Mouse (Mus musculus) fat pad, adult 2 months (tissue): ENCODE data around the gene Kif14.
A peak's percentile ranks its signal among the peaks of the same experiment; 100 is the strongest.

ENCODE experiments used
- DNase-seq: peaks from one replicate; pipeline ENCODE4 v3.0.0-alpha.2; 2011; ENCODE audit warnings: low read depth, low spot score; ENCODE audit errors: extremely low read depth

The Kif14 gene

DNA sequence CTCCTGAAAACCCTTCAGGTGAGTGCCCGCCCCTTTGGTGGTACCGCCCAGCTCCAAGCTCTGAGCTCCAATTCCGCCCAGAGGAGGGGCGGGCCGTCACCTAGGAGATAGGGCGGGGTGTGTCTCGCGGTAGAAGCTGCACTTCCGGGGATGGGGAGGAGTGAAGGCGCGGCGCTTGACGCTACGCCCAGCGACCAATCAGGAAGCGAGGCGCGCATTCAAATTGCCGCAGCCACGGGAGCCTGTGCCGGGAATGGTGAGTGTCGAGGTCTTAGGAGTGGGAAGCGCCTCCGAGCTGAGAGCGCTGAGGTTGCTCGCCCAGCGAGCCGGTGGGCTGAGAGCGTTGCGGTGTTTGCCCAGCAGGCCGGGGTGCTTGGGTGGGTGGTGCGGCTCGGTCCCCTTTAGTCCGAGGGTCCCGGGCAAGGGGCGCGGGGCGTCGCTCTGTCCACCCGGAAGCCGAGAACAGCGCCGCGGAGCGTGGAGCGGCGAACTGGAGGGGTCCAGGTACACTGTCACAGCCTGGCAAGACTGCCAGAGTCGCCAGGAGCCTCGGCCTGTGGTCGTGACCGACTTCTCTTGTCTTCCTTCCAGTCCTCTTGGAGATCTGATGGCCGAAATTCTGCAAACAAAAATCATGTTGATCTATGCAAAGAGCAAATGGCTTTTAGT is at the start of gene Kif14:
TSS of gene Kif14 (plus strand) at position 201 of the 669 bp plus-strand sequence.
- DNase-seq: peak; percentile 68

DNA sequence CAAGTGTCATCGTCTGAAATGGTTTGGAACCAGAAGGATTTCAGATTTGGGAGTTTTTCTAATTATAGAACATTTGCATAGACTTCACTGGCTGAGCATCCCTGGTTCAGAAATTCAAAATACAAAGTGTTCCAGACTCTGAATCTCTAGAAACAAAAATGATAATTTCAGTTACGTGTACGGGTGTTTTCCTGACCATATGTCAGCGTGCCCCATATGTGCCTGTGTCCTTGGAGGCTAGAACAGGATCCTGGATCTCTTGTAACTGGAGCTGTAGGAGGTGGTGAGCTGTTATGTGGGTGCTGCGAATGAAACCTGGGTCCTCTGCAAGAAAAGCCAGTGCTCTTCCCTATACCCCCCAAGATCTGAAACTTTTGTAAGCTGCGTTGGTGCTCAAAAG is 47.8 kb upstream of the Kif14 start:
- no peak for DNase-seq

DNA sequence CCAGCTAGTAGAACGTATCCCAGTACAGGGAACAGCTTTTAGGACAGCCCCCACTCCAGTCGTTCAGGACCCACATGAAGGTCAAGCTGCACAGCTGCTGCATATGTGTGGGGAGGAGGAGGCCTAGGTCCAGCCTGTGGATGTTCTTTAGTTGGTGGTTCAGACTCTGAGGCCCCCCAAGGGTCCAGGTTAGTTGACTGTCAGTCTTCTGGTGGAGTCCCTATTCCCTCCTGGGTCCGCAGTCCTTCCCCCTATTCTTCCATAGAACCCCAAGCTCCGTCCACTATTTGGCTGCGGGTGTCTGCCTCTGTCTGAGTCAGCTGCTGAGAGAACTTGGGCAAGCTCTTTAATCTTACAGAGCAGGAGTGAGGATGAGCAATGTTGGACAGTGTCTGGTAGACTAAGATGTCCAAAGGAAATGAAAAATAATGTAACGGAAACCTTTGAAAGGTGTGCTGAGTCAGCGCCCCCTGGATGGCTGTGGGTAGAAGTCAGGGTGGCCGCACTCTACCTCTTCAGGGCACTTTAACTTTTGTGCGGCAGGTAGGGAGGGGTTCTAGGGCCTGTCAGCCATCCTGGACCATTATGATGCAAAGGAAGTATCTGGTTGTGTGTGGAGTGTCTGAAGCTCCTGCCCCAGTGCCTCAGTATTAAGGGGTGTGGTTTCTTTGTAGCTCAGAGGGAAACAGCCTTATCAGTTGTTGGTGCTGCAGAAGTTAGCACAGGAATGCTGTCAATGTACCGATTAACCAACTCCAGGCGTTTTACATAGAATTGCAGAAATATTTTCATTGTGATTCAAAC is 38.8 kb upstream of the Kif14 start:
- DNase-seq: no peak

GRCm38 (mm10) chr1:136428981-136429380 is 37.2 kb upstream of the Kif14 start:
- no peak for DNase-seq

DNA sequence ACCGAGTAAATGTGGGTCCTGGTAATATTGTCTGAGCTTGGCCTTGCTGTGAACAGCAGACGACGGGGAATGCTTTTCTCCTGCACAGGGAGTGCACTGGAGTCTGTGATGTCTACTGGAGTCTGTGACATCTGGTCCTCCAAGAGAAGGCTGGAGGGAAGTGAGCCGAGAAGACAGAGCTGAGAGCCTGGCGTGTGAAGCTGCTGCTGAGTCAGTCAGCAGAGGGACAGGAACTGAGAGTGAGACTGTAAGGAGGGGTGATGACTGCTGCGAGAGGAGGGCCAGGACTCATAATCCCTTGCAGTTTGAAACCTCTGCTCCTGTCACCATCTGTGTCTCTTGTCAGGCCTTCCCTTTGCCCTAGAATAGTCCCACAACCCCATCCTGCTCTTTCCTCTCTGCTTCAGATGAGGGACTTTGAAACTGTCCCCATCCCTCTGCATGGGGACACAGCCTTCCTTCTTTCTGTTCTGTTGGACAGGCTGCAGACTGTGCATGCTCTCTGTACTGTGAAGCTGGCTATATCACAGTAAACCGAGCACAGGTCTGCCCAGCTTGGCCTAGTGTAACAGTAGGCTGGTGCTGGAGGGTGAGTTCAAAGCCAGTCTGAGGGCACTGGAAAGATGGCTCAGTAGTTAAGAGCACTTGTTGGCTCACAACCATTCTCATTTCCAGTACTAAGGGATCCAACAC is 35.9 kb upstream of the Kif14 start:
- no peak for DNase-seq

DNA sequence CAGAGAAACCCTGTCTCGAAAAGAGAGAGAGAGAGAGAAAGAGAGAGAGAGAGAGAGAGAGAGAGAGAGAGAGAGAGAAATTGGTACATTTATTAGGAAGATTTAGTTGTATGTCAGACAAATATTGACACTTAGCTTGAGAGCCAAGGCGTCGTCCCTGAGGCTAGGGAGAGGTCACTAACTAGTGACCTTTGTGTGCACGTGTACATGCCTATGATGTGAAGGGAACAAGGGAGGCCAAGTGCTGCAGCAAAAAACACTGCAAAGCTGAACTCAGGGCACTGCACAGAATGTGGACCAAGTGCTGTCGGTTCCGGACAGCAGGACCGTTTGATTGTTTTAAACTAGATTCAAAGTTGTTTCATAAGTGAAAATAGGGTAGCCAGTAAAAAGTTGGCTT is 25.4 kb upstream of the Kif14 start:
- no peak for DNase-seq

DNA sequence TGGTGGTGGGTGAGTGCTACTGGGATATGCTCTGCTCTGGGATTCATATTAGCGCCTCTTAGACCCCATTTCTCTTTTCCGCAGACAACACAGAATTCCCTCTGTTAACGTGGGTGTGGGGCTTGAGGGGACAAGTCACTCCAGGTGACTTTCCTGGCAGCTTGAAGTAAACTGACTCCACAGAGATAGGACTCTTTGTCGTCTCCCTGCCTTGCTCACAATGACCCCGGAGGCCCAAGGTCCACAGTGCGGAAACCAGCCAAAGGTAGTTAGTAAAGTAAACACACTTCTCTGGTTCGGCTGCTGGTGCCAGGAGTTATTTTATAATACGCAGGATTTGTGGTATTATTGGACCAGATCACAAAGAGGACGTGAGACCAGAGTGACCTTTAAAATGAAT is 23.3 kb upstream of the Kif14 start:
- DNase-seq: no peak

DNA sequence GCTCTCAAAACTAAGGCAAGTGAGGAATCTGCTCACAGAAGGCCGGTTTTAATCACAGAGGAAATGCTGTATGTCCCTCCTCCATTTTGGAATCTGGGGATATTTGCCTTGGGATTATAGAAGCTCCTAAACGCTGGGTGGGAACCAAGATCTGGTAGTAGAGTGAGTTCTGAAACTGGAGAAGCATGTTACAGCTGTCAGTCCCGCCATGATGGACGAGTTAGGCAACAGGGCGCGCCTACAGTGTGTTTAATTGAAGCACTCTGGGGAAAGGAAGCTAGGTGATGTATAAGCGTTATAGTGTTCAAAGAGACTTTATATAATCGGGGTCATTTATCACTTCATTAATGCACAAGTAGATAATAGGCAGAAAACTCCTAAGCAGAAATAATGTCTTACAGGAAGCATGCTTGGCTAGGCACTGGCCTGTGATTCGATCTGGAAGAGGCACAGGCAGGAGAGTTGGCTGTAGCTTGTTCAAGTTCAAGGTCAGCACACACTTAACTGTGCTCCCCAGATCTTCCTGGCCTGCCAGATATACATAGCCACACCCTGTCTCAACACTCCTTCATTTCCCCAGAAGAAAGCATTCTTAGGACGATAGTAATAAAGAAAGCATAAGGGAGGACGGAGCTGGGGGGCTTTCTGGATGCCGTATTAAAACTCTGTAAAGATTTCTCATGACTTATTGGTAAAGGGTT is 21.4 kb upstream of the Kif14 start:
- DNase-seq: no peak

GRCm38 (mm10) chr1:136446933-136447332 is 19.2 kb upstream of the Kif14 start:
- no peak for DNase-seq

GRCm38 (mm10) chr1:136447338-136447737 is 18.8 kb upstream of the Kif14 start:
- no peak for DNase-seq

DNA sequence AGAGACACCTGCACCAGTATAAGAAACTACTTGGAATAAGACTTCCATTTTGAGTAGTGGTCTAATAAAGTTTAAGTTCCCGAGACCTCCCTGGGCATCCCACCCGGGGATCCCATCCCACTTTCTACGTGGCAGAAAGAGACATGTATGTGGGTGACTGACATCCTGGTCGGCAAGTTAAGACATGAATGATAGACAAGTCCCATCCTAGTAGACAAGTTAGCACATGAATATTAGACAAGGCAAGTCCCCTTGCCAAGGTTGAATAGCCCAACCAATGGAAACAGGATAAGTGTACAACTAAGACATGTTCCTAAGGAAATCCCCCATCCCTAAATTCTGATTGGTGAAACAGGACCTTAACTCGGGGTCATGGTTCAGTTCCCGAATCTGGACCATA is 16.6 kb upstream of the Kif14 start:
- DNase-seq: no peak

- DNase-seq: no peak
These were observed 15.9 kb upstream of the Kif14 start for GRCm38 (mm10) chr1:136450206-136450605.

DNA sequence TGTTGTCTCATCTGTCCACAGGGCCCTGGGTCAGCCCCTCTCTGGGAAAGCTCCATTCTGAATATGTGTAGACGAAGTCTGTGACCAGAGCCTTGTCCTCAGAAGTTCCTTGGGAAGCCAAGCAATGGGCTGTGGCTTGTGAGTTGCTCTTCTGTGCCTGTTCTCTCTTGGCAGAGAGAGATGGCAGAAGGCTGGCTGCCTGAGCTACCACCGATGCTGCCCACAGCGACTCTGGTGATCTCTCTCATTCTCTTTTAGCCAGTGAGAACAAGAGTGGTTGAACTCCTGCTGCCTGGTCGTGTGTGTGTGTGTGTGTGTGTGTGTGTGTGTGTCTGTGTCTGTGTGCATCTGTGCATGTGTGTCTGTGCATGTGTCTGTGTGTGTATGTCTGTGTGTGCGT is 13.7 kb upstream of the Kif14 start:
- DNase-seq: no peak

GRCm38 (mm10) chr1:136455756-136456585 is 10.2 kb upstream of the Kif14 start:
- peak; percentile 97 for DNase-seq

DNA sequence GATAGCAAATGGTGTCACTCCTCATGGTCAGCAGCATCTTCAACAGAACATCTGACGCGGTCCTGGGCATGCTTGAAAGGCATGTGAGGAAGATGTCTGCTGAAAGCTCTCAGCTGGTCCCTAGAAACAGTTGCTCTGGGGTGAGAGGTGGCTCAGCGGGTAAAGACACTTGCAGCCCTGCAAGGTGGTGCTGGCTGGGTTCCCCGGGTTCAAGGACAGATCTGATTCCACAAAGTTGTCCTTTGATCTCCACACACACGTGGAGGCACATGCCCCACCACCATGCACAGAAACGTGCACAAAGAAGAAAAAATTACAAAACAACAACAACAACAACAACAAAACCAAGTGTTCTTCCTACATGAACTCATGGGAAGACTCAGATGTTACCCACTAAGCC is 9.4 kb upstream of the Kif14 start:
- DNase-seq: no peak

DNA sequence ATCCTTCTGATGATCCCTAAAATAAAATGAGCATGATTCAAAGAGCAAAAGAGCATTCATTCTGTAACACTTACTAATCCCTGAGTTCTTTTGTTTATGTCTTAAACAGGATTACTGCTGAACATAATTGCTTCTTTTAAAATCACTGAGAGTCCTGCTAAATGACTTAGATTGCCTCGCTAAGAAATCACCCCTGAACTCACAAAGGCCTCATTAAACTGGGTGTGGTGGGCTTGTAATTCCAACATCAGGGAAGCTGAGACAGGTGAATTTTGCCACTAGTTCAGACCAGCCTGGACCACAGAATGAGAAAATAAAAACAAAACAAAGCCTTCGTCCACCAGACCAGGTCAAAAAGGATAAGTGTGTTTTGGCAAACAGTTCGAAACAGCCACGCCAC is 8.7 kb upstream of the Kif14 start:
- no peak for DNase-seq

- no peak for DNase-seq
These were observed 7.4 kb upstream of the Kif14 start for GRCm38 (mm10) chr1:136458691-136459245.

DNA sequence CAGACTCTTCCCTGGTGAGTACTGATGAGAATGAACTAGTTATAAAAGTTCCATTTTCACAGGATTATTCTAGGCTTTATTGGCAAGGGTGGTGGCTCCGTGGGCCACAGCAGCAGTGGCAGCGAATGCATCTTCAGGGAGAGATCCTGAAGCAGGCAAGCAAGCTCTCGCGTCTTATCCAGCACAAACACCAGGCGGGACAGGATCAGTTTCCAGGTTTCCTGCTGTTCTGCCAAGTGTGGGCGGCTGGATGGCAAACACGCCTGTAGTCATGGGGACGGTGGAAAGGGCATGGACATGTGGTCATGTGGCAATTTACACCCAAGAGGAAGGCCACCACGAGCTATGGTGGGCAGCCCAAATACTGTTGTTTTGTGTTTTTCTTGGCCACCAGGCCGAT is 3.7 kb upstream of the Kif14 start:
- DNase-seq: no peak

DNA sequence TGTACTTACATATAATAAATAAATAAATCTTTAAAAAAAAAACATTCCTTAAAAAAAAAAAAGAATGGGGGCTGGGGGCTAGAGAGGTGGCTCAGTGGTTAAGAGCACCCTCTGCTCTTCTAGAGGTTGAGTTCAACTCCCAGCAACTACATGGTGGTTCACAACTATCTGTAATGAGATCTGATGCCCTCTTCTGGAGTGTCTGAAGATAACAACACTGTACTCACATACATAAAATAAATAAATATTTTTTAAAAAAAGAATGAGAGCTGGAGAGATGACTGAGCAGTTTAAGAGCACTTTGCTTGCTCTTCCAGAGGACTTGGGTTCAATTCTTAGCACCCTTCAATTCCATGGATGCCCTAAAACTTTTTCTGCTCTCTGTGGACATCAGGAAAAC is 975 bp upstream of the Kif14 start:
- DNase-seq: no peak

GRCm38 (mm10) chr1:136469408-136469807 is 3.3 kb downstream of the Kif14 start:
- peak; percentile 82 for DNase-seq
